Mouse (Mus musculus): ENCODE measurements at regions not wholly inside any gene's neighbourhood (a gene's known extent, or its start where the extent isn't known, plus 50 kb on each side); places are given as distances from the start of the nearest gene placed in this dataset.

DNA sequence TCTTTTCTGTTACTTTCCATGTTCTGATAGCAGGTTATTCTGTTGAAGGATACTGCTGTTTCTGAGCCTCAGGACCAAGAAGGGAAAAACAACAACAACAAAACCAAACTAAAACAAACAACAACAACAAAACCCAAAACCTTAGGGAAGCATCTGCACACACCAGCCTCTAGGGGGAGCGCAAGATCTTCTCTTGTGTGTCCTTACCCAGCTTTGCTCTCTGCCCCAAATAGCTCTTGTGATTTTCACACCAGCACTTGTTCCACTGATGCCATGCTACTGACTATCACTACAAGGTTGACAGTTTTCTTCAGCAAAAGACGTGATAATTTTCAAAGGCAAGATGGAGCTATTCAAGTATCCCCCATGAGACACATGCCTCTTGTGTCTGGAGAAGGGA lies 59.8 kb upstream of the Nrg3 start:
- Histone ChIP-seq H3K36me3 (no peaks in the 10 kb centered on the region), H3K27ac (no peak overlapping the region), H3K4me3 (no peak overlapping the region), H3K4me1 (no peaks in the 10 kb centered on the region), H3K9me3 (replicated peaks) (no peaks in the 10 kb centered on the region), H3K27me3 (ENCODE audit: low read depth, poor library complexity, severe bottlenecking) (no peaks in the 10 kb centered on the region)
- WGBS = 19% methylated on average over 2 of the region's 2 CpGs
- DNase-seq (ENCODE audit: low spot score) = peak; percentile 35

Measured in limb, embryonic 10.5 days (tissue).